Mouse (Mus musculus) heart, embryonic 12.5 days (tissue): ENCODE measurements around the gene Cops8. TPM values are rescaled to one million over a fixed set of nuclear protein-coding genes. Genes with fewer than 3 reads are reported as not detected.

Source experiments
- ATAC-seq: fragments of 200-750 bp; cut with Nextera tagmentation; 2 replicates; pipeline ENCODE4 v1.8.0; 2017; ENCODE audit warnings: moderate TSS enrichment, moderate library complexity; ENCODE audit not compliant: insufficient number of reproducible peaks, low FRiP score
- H3K27ac ChIP-seq: fragments of 300-500 bp; sonication (generic); 2 replicates; pipeline ENCODE4 v1.5.1; 2016; ENCODE audit warnings: mild to moderate bottlenecking, moderate library complexity; ENCODE audit not compliant: poor library complexity, severe bottlenecking
- H3K27me3 ChIP-seq: fragments of 300-500 bp; sonication (generic); replicated peaks from 2 replicates; pipeline ENCODE4 v1.6.1; 2016; ENCODE audit warnings: mild to moderate bottlenecking, moderate library complexity
- H3K36me3 ChIP-seq: fragments of 300-500 bp; sonication (generic); 2 replicates; pipeline ENCODE4 v1.6.1; 2016; ENCODE audit warnings: mild to moderate bottlenecking, moderate library complexity
- H3K4me1 ChIP-seq: fragments of 300-500 bp; sonication (generic); replicated peaks from 2 replicates; pipeline ENCODE4 v1.6.1; 2016; ENCODE audit warnings: mild to moderate bottlenecking
- H3K4me2 ChIP-seq: fragments of 300-500 bp; sonication (generic); 2 replicates; pipeline ENCODE4 v1.6.1; 2016; ENCODE audit warnings: mild to moderate bottlenecking, moderate library complexity
- H3K4me3 ChIP-seq: fragments of 300-500 bp; sonication (generic); 2 replicates; pipeline ENCODE4 v1.5.1; 2016; ENCODE audit warnings: mild to moderate bottlenecking
- H3K9ac ChIP-seq: fragments of 300-500 bp; sonication (generic); 2 replicates; pipeline ENCODE4 v1.6.1; 2016; ENCODE audit warnings: mild to moderate bottlenecking, moderate library complexity
- H3K9me3 ChIP-seq: fragments of 300-500 bp; sonication (generic); replicated peaks from 2 replicates; pipeline ENCODE4 v1.6.1; 2016; ENCODE audit warnings: mild to moderate bottlenecking, moderate library complexity
- WGBS: fragments of 180-500 bp; shearing (Covaris S2); methylation state at CpG from one replicate; pipeline ENCODE4 v1.1.7; 2016; 5-methylcytosine and 5-hydroxymethylcytosine counted together
- polyA plus RNA-seq: library from polyadenylated mRNA; unstranded; fragments of >200 nt; fragmentation: Nextera tagmentation; extraction: Ambion mirVana; gene quantifications from 2 replicates; pipeline ENCODE4 v1.2.1, GENCODE M21; 2016

Cops8 gene
- polyA plus RNA-seq, 1 experiment from 2014 or later: 131 TPM

GRCm38 (mm10) chr1:90590797-90591196 lies 12.0 kb upstream of the Cops8 start:
- Histone ChIP-seq H3K36me3 (no peaks in the 10 kb centered on the region), H3K4me3 (no peak overlapping the region), H3K27ac (peak overlapping the region; percentile 19; the same call in 1 of the 2 replicates), H3K9me3 (no peaks in the 10 kb centered on the region), H3K27me3 (peaks cover 12% of the 10 kb centered on the region; the same call in 1 of the 2 replicates), H3K4me1 (peaks cover 21% of the 10 kb centered on the region), H3K4me2 (no peak overlapping the region), H3K9ac (no peak overlapping the region)
- peak; percentile 45; the same call in 1 of the 2 replicates for ATAC-seq
- 33% methylated on average over 2 of the region's 2 CpGs for WGBS

GRCm38 (mm10) chr1:90592784-90593183 lies 10.0 kb upstream of the Cops8 start:
- peaks cover 21% of the 10 kb centered on the region for H3K4me1 ChIP-seq
- no peak for ATAC-seq
- WGBS: 17% methylated on average over 6 of the region's 6 CpGs

GRCm38 (mm10) chr1:90599226-90599625 lies 3.6 kb upstream of the Cops8 start:
- H3K4me2 ChIP-seq: no peak overlapping the region
- no peak for ATAC-seq
- H3K27me3 ChIP-seq: peaks cover 15% of the 10 kb centered on the region; the same call in 1 of the 2 replicates
- no peak overlapping the region for H3K27ac ChIP-seq
- 41% methylated on average over 3 of the region's 3 CpGs for WGBS
- no peak overlapping the region for H3K4me3 ChIP-seq
- no peak overlapping the region for H3K9ac ChIP-seq
- no peaks in the 10 kb centered on the region for H3K9me3 ChIP-seq
- no peaks in the 10 kb centered on the region for H3K36me3 ChIP-seq
- H3K4me1 ChIP-seq: 0 out of 2 replicates have a peak, but pooled peaks cover 1% of the 10 kb centered on the region

More at GRCm38 (mm10) chr1:90592784-90593183, 10.0 kb upstream of the Cops8 start:
- Histone ChIP-seq H3K36me3 (no peaks in the 10 kb centered on the region), H3K27ac (no peak overlapping the region), H3K4me3 (no peak overlapping the region), H3K9me3 (no peaks in the 10 kb centered on the region), H3K9ac (no peak overlapping the region), H3K4me2 (no peak overlapping the region), H3K27me3 (peaks cover 12% of the 10 kb centered on the region; the same call in 1 of the 2 replicates)

- Histone ChIP-seq H3K4me2 (no peak overlapping the region), H3K4me1 (0 out of 2 replicates have a peak, but pooled peaks cover 6% of the 10 kb centered on the region), H3K27me3 (peaks cover 12% of the 10 kb centered on the region; the same call in 1 of the 2 replicates), H3K9me3 (no peaks in the 10 kb centered on the region), H3K36me3 (peaks cover 11% of the 10 kb centered on the region; the same call in 1 of the 2 replicates), H3K27ac (no peak overlapping the region), H3K9ac (no peak overlapping the region), H3K4me3 (no peak overlapping the region)
- no peak for ATAC-seq
- 70% methylated on average over 3 of the region's 3 CpGs for WGBS
Measured at GRCm38 (mm10) chr1:90601096-90601495, 1.7 kb upstream of the Cops8 start.

GRCm38 (mm10) chr1:90603561-90603887 lies 743 bp downstream of the Cops8 start:
- H3K27me3 ChIP-seq: peaks cover 12% of the 10 kb centered on the region; the same call in 1 of the 2 replicates
- ATAC-seq: peak; percentile 66
- peak overlapping the region; percentile 31; the same call in 1 of the 2 replicates for H3K27ac ChIP-seq

GRCm38 (mm10) chr1:90609363-90609762 lies 6.6 kb downstream of the Cops8 start:
- Histone ChIP-seq H3K36me3 (peaks cover 87% of the 10 kb centered on the region), H3K27ac (no peak overlapping the region), H3K4me1 (0 out of 2 replicates have a peak, but pooled peaks cover 4% of the 10 kb centered on the region), H3K4me2 (no peak overlapping the region), H3K27me3 (no peaks in the 10 kb centered on the region), H3K4me3 (no peak overlapping the region), H3K9ac (no peak overlapping the region), H3K9me3 (no peaks in the 10 kb centered on the region)
- WGBS: 86% methylated on average over 5 of the region's 5 CpGs
- ATAC-seq: no peak

More at GRCm38 (mm10) chr1:90603561-90603887, 743 bp downstream of the Cops8 start:
- no peaks in the 10 kb centered on the region for H3K9me3 ChIP-seq
- under 1% methylated on average over 26 of the region's 26 CpGs for WGBS
- 0 out of 2 replicates have a peak, but pooled peaks cover 6% of the 10 kb centered on the region for H3K4me1 ChIP-seq
- H3K4me3 ChIP-seq: peak overlapping the region; percentile 86
- peak overlapping the region; percentile 76 for H3K4me2 ChIP-seq
- H3K36me3 ChIP-seq: peaks cover 33% of the 10 kb centered on the region
- H3K9ac ChIP-seq: peak overlapping the region; percentile 88

- no peak overlapping the region for H3K4me3 ChIP-seq
- H3K9ac ChIP-seq: no peak overlapping the region
- no peak overlapping the region for H3K4me2 ChIP-seq
- H3K4me1 ChIP-seq: no peaks in the 10 kb centered on the region
- no peak for ATAC-seq
- H3K27ac ChIP-seq: no peak overlapping the region
- no peaks in the 10 kb centered on the region for H3K9me3 ChIP-seq
- peaks cover 28% of the 10 kb centered on the region for H3K36me3 ChIP-seq
- H3K27me3 ChIP-seq: no peaks in the 10 kb centered on the region
- 79% methylated on average over 7 of the region's 7 CpGs for WGBS
Measured at GRCm38 (mm10) chr1:90617258-90617657, 14.5 kb downstream of the Cops8 start.

- WGBS: 66% methylated on average over 6 of the region's 6 CpGs
- Histone ChIP-seq H3K4me2 (no peak overlapping the region), H3K4me3 (no peak overlapping the region), H3K9ac (no peak overlapping the region), H3K27me3 (no peaks in the 10 kb centered on the region; the same call in 1 of the 2 replicates), H3K4me1 (peaks cover 10% of the 10 kb centered on the region), H3K9me3 (no peaks in the 10 kb centered on the region), H3K36me3 (no peaks in the 10 kb centered on the region), H3K27ac (no peak overlapping the region)
- no peak for ATAC-seq
Measured at GRCm38 (mm10) chr1:90633415-90634030, 30.7 kb downstream of the Cops8 start.

- no peak overlapping the region for H3K27ac ChIP-seq
- H3K9me3 ChIP-seq: no peaks in the 10 kb centered on the region
- ATAC-seq: no peak
- H3K4me1 ChIP-seq: peaks cover 10% of the 10 kb centered on the region
- no peak overlapping the region for H3K9ac ChIP-seq
- H3K4me2 ChIP-seq: no peak overlapping the region
- no peaks in the 10 kb centered on the region for H3K36me3 ChIP-seq
- WGBS: 66% methylated on average over 3 of the region's 3 CpGs
- no peaks in the 10 kb centered on the region; the same call in 1 of the 2 replicates for H3K27me3 ChIP-seq
- H3K4me3 ChIP-seq: no peak overlapping the region
Measured at GRCm38 (mm10) chr1:90634205-90634745, 31.5 kb downstream of the Cops8 start.

GRCm38 (mm10) chr1:90638335-90638734 lies 35.6 kb downstream of the Cops8 start:
- 75% methylated on average over 7 of the region's 7 CpGs for WGBS
- ATAC-seq: no peak
- Histone ChIP-seq H3K4me3 (no peak overlapping the region), H3K4me1 (no peaks in the 10 kb centered on the region), H3K9me3 (no peaks in the 10 kb centered on the region), H3K4me2 (no peak overlapping the region), H3K9ac (no peak overlapping the region), H3K36me3 (no peaks in the 10 kb centered on the region), H3K27me3 (no peaks in the 10 kb centered on the region; the same call in 1 of the 2 replicates), H3K27ac (no peak overlapping the region)

- Histone ChIP-seq H3K27ac (peak overlapping the region; percentile 81), H3K36me3 (no peaks in the 10 kb centered on the region), H3K4me1 (peaks cover 31% of the 10 kb centered on the region), H3K9ac (no peak overlapping the region; the same call in 1 of the 2 replicates), H3K9me3 (no peaks in the 10 kb centered on the region), H3K27me3 (no peaks in the 10 kb centered on the region), H3K4me2 (no peak overlapping the region), H3K4me3 (no peak overlapping the region)
- ATAC-seq: peak; percentile 89
- WGBS: 3% methylated on average over 4 of the region's 4 CpGs
Measured at GRCm38 (mm10) chr1:90650781-90651437, 48.1 kb downstream of the Cops8 start.
